Mouse (Mus musculus): ENCODE data around the gene Tm6sf1.

- TF ChIP-seq CTCF (IDR thresholded peaks at IDR 0.05; ENCODE audit: extremely low read depth, insufficient read depth, insufficient read length, insufficient replicate concordance) (no peak), POLR2A (IDR thresholded peaks at IDR 0.05; ENCODE audit: low read depth, low read length) (no peak)
These were observed 74.9 kb downstream of the Tm6sf1 start for GRCm38 (mm10) chr7:81933601-81934266.
